Mouse (Mus musculus) G1E (cell line): ENCODE measurements around the gene Dbp.

Experiments used
- CTCF ChIP-seq: IDR thresholded peaks from 2 replicates; pipeline ENCODE4 v1.5.1; 2012; ENCODE audit warnings: low read depth, low read length, inconsistent platforms, mixed read lengths
- GATA1 ChIP-seq: IDR thresholded peaks from 2 replicates; pipeline ENCODE4 v1.6.1; 2012; ENCODE audit warnings: borderline replicate concordance, low read length, inconsistent platforms, mixed read lengths
- POLR2AphosphoS5 ChIP-seq: IDR thresholded peaks from 2 replicates; pipeline ENCODE4 v1.6.1; 2012; ENCODE audit warnings: low read depth, low read length, inconsistent platforms; ENCODE audit not compliant: insufficient replicate concordance

DNA sequence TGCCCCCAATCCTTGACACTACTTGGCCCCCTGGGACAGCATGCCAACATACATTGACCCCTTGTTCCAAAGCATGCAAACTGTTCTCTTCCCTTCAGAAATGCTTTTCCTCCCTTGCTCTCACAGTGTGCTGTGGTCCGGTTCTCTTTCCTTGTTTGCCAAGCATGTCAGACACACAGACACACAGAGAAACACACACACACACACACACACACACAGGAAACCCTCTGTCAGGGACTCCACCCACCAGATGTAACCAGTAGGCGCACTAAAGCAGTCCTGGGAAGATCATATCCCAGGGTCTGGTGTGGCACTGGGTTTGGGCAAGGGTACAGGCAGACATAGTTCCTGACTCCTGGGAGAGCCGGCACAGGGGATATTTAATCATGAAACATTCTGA, 18.0 kb upstream of the Dbp start:
- no peak for TF ChIP-seq POLR2AphosphoS5
- TF ChIP-seq CTCF, result no peak
- no peak for TF ChIP-seq GATA1
